Mouse (Mus musculus) cerebellum, adult 2 months (tissue): ENCODE measurements around the gene Gm128.

Source experiments
- CTCF ChIP-seq: fragments of 200-500 bp; IDR thresholded peaks from 2 replicates; pipeline ENCODE4 v1.5.1; 2011; ENCODE audit warnings: low read depth, mild to moderate bottlenecking, control low read depth, low read length, moderate library complexity, borderline replicate concordance; ENCODE audit not compliant: insufficient read depth
- POLR2A ChIP-seq: fragments of 200-500 bp; IDR thresholded peaks from 2 replicates; pipeline ENCODE4 v1.6.1; 2011; ENCODE audit warnings: low read length, control low read depth, borderline replicate concordance; ENCODE audit not compliant: insufficient read depth

GRCm38 (mm10) chr3:95194721-95195135 is 46.7 kb downstream of the Gm128 start:
- TF ChIP-seq CTCF (no peak), POLR2A (no peak)
